Mouse (Mus musculus): Measurements from ENCODE around the gene Homer1. TPM values are rescaled to one million over a fixed set of nuclear protein-coding genes. Genes with fewer than 3 reads are reported as not detected.

The Homer1 gene
- polyA plus RNA-seq (2017; shearing (Covaris generic)): 38.7 TPM

DNA sequence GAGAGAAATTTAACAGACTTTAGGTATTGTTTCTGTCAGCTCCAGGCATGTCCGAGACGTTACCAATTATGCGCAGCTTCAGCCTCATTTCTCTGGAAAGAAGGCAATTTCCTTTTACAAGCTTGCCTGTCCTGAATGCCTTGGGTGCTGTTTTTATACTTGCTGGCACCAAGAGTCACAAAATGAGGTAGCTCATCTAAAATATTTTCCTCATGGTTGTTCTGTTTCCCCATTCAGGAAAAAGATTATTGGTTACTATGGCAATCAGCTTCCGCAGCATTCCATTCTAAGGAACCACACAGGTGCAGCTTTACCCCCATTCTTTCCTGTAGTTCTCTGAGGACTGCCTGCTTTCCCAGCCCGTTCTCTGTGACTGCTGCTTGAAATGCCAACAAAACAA is at the start of gene Homer1:
TSS of gene Homer1 (plus strand) at position 320 of the 400 bp plus-strand sequence.

Other genes with a start within 250 kb of the Homer1 start
- gene Cmya5, start 154.9 kb upstream of the Homer1 start, polyA plus RNA-seq (2017; shearing (Covaris generic)): 0.60 TPM
- gene Tent2, start 107.2 kb upstream of the Homer1 start, polyA plus RNA-seq (2017; shearing (Covaris generic)): 75.6 TPM
- gene Jmy, start 200.2 kb downstream of the Homer1 start, polyA plus RNA-seq (2017; shearing (Covaris generic)): 181 TPM